Mouse (Mus musculus): Measurements from ENCODE around the gene Mast3. TPM values are rescaled to one million over a fixed set of nuclear protein-coding genes. Genes with fewer than 3 reads are reported as not detected.

Mast3 gene
- total RNA-seq, 2 experiments from 2014 or later, result 15.6 to 16.7 TPM

DNA sequence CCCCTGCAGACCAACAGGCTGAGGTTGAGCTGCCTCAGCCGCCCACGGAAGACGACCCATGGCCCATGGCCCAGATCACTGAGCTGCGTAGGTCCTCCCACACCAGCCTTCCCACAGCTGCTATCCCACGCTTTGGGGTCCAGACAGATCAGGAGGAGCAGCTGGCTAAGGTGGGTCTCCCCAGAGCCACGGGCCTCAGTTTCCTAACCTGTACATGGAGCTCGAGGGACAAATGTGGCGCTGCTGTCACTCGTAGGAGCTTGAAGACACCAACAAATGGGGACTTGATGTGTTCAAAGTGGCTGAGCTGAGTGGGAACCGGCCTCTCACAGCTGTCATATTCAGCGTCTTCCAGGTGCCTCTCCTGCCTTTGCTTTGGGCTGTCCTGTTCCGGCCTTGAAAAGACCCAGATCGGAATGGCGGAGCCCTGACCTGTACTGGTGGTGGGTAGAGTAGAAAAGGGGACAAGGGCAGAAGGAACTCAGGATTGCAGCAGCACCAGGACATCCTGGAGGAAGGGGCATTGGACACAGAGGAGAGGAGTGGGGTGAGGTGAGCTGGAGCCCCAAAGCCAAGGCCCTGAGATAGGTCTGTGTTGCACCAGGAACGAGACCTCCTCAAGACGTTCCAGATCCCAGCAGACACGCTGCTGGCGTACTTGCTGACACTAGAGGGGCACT, 57.5 kb downstream of the Mast3 start:
- DNase-seq (ENCODE audit: low spot score in 2 of 2), result no peak

DNA sequence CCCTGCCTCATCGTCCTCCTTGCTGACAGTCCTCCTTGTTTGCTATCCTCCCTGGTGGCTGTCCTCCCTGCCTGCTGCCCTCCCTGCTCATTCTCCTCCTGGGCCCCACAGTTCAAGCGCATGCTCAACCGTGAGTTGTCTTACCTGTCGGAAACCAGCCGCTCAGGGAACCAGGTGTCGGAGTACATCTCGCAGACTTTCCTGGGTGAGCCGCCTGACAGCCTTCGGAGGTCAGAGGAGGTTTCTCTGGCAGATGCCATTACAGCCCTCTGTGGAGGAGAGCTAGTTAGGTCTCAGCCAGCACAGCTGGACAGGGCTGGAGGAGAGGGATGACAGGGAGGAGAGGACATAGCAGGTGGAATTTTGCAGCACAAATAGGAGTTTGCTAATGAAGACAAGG, 58.2 kb downstream of the Mast3 start:
- no peak for DNase-seq (ENCODE audit: low spot score in 2 of 2)

DNA sequence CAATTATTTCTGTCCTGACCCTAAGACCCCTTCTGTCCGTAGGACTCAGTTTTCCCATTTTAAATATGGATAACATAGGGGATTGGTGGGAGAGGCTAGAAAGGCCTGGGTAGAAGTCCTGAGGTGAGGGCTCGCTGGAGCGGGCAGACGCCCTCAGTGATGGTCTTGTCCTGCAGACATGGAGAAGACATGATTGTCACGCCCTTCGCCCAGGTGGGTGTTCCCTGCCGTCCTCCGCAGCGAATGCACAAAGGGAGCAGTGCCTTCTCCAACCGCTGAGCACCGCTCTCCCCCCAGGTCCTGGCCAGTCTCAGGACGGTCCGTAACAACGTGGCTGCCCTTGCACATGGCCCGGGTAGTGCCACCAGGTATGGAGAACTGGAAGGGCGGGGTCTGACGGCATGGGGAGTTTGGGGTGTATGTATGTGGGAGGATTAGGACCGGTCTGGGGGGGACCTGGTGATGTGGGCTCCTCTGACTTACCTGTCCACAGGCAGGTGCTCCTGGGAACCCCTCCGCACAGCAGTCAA, 59.1 kb downstream of the Mast3 start:
- no peak for DNase-seq (ENCODE audit: low spot score in 2 of 2)

DNA sequence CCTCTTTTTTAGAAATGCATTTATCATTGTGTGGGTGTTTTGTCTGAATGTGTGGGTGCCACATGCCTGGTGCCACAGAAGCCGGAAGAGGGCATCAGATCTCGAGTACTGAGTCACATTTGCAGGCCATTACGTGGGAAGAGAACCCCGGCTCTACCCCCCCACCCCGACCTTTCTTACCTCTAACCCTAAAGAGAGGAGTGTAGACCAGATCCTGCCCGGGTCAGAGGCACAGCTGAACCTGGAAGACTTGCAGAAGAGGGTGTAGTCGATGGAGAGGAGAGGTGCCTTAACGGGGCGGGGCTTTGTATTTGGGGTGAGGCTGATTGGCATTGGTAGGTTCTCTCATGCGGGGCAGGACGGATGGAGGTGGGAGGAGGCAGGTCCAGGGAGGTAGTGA, 60.0 kb downstream of the Mast3 start:
- no peak for DNase-seq (ENCODE audit: low spot score in 2 of 2)

DNA sequence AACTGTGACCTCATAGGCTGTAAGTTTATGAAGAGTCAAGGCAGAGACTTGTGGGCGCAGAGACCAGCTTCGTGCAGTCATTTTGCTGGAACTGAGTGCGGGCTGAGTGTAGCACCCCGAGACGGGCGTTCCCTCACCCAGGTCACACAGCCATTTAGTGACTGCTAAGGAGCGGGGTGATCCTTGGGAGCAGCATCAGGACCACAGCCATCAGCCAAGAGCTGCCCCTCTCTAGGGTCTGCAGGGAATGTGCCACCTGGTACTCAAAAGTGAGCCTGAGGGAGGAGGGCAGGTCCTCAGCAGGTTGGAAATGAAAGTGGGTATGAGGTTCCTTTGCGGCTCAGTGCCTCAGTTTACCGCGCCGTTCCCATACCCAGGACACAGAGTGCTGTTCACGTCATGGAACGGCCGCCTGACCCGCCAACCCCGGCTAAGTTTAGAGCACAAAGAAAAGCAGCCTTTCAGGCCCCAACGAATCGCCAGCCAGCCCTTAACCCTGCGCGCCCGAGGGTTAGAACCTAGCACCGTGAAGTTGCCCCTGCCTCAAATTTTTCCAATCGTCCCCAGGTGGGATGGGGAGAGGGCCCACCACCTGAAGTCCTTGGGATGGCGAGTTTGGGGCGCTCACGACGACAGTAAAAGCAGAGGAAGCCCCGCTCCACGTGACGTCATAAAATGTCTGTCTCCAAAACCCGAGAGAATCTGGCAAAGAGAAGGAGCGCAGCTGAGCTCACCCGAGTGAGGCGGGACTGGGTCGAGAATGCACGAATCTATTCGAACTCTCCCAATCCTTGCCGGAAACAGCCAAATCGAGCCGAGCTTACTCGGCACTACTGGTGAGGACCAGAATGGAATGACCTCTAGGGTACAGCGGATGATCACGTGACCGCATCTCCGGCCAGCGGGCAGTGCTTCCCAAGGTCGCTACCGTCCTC, 60.9 kb downstream of the Mast3 start:
- DNase-seq (ENCODE audit: low spot score in 2 of 2), result peak; percentile 55 to 60

DNA sequence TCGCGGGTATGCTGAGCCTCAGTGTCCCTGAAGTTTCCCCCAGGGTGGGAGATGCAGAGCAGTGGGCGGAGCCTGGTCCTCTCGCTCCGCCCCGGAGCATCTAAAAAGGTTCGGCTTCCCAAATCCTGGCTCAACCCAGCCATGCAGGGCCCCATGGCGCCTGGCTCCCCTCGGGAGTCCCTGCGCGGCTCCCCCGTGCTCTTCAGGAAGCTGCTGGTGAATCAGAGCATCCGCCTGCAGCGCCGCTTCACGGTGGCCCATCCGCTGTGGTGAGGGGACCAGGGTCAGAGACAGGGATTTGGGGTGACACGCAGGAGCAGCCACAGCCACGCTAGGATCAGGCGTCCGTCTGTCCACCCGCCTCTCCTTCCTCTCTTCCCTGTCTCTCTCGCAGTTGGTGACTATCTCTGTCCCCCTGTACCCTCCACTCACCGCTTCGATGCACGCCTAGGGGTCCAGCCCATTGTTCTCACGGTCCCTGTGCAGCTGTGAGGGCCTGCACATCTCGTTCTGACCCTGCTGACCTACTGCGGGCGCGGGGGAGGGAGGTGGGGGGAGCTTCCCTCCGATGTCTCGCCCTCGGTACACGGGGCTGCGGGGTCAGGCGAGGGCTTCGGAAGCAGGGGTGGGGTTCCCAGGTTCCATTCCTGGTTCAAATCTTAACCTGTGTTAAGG, 61.7 kb downstream of the Mast3 start:
- DNase-seq (ENCODE audit: low spot score in 2 of 2), result no peak

DNA sequence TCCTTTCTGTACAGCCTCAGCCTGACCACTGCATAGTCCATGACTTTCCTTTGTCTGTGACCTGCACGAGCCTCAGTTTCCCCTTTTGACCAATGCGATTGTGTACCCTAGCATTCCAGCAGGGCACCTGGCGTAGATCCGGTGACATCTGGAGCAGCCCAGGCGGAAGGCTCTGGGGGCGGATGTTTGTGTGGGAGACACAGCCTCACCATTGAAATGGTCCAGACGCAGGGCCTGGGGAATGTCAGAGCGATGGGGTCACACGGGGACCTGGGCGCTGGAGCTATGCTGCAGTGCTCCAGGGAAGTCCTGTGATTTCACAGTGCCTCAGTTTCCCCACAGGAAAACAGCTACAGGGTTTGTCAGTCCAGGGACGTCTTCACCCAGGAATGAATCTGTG, 62.7 kb downstream of the Mast3 start:
- no peak for DNase-seq (ENCODE audit: low spot score in 2 of 2)

DNA sequence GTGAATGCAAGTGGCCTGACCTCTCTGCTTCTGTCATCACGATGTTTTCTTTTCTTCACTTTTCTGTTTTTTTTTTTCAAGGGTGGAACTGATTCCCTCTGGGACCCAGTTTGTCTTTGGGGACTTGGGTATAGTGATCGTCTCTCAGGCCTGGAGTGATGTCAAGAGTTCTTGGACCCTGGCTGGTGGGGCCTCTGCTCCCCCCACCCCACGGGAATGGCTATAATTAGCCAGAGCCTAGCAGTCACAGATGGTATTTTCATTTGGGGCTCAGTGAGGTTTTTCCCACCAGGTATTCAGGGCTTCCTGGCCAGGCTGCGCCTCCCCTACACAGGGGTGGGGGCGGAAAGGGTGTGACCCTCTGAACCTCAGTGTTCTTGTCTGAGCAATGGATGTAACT, 63.2 kb downstream of the Mast3 start:
- no peak for DNase-seq (ENCODE audit: low spot score in 2 of 2)

DNA sequence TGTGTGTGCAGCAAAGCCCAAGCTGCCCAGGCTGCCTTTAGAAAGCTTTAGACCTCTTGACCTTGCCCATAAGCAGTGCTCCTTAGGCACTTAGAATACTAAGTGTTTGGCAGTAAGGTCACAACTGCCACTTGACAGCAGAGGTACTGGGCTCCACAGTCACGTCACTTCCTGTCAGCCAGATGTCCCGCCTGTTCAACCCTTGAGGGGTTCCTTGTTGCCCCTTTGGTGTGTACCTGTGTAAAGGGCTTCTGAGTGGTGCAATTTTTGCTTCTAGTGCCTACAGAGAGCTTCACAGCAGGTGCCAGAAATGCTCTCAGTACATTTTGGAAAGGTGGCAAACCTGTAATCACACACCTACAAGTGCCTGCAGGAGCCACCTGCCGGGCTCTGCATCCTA, 66.6 kb downstream of the Mast3 start:
- no peak for DNase-seq (ENCODE audit: low spot score in 2 of 2)

DNA sequence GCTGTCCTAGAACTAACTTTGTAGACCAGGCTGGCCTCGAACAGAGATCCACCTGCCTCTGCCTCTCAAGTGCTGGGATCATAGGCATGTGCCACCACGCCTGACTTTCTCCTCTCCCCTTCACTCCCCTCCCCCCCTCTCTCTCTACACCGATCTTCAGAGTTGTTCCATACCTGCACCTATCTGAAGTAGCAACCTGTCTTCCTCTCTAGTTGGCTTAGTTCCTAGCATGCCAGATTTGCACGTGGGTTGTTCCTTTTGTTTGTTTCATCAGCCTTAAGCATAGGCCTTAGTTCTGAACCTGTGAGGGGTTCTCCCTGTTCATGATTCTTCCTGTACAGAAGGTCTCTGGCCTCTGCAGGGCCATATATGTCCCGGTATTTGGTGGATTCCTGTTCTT, 67.1 kb downstream of the Mast3 start:
- no peak for DNase-seq (ENCODE audit: low spot score in 2 of 2)

DNA sequence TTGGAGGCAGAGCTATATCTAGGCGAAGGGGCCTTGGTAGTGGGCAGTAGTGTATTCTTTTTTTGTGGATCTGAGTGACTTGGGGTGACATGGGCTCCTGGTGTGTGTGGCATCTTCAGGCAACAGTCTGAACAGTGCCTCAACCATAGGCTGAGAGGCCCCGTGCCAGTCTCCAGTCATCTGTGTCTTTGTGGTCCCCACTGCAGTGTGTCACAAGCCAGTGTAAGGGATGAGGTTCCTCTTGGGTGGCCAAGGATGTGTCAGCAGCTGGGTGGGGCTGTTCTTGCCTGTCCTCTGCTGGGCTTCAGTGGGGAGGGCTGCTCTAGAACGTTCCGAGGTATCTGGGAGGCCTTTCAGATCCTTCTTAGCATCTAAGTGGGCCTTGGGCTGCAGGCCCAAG, 73.9 kb downstream of the Mast3 start:
- no peak for DNase-seq (ENCODE audit: low spot score in 2 of 2)

DNA sequence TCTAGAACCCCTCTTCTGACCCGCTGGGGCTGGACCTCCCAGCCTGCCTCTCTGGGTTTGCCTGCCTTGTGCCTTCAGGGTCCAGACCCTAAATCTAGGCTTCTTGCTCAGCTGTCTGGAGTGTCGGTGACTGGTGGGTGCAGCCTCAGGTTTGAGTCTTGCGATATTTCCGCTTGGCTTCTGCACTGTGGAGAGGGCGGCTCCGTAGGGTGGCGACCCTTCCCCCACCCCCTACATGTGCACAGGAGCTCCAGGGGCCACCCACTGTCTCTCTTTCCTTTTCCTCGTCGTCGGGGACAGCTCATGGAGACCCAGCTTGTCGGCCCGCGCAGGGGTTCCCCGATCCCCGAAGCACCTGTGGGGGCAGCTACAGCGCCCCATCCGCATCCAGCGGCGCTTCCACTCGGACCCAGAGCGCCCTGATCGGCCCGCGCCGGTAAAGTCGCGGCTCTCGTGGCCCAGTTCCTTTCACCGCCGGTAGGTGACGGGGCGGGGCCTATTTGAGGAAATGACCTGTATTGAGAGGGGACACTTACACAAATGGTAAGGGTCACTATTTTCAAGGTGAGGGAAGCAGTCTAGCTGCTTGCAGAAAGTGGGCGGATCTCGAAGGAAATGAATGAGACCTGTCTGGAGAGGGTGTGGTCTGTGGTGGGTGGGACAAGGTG, 74.9 kb downstream of the Mast3 start:
- no peak for DNase-seq (ENCODE audit: low spot score in 2 of 2)

Small RNAs within 50 kb of the gene (microRNA-seq; reads per million reads assigned to microRNA genes)
- 1.8 to 3.3 reads per million in 2 experiments for gene Mir7240 (ENCODE audit: borderline number of aligned reads in 2 of 2)

Other genes with a start within 250 kb of the Mast3 start
- 100 to 1,000 TPM; 115 to 165 TPM for gene Isyna1, start 210.7 kb downstream of the Mast3 start, total RNA-seq (2021)
- 10 to 100 TPM; 78.5 to 86.9 TPM for gene Ssbp4, start 196.2 kb downstream of the Mast3 start, total RNA-seq (2021)
- 1 to 10 TPM; 1.4 to 3.0 TPM for gene Lrrc25, start 188.9 kb downstream of the Mast3 start, total RNA-seq (2021)
- 1 to 10 TPM; 2.2 to 6.4 TPM for gene Gdf15, start 172.6 kb downstream of the Mast3 start, total RNA-seq (2021)
- gene Pgpep1, start 144.7 kb downstream of the Mast3 start, total RNA-seq (2021), result 100 to 1,000 TPM; 101 to 153 TPM
- gene Lsm4, start 131.8 kb downstream of the Mast3 start, total RNA-seq (2021), result 10 to 100 TPM; 73.2 to 75.9 TPM
- 100 to 1,000 TPM; 228 to 252 TPM for gene Jund, start 106.1 kb downstream of the Mast3 start, total RNA-seq (2021)
- under 1 TPM in 1 of 2 experiments, not detected in 1; 0.10 TPM for gene Iqcn, start 101.6 kb downstream of the Mast3 start, total RNA-seq (2021)
- under 1 TPM in 1 of 2 experiments, not detected in 1; 0.53 TPM for gene Gm3336, start 86.5 kb downstream of the Mast3 start, total RNA-seq (2021)
- under 1 TPM; 0.42 to 0.86 TPM for gene Pde4c, start 81.3 kb downstream of the Mast3 start, total RNA-seq (2021)
- gene Rab3a, start 50.4 kb downstream of the Mast3 start, total RNA-seq (2021), result 10 to 100 TPM; 52.4 to 60.4 TPM
- gene Mpv17l2, start 44.1 kb downstream of the Mast3 start, total RNA-seq (2021), result 100 to 1,000 TPM in 1 of 2 experiments, 10 to 100 TPM in 1; 94.9 to 120 TPM
- 10 to 100 TPM; 30.5 to 36.5 TPM for gene Pik3r2, start 28.3 kb downstream of the Mast3 start, total RNA-seq (2021)
- under 1 TPM; 0.66 to 0.77 TPM for gene Il12rb1, start 3.4 kb upstream of the Mast3 start, total RNA-seq (2021)
- 1 to 10 TPM; 8.3 to 8.7 TPM for gene Arrdc2, start 34.7 kb upstream of the Mast3 start, total RNA-seq (2021)
- 1 to 10 TPM; 2.2 to 2.8 TPM for gene Kcnn1, start 58.2 kb upstream of the Mast3 start, total RNA-seq (2021)
- 10 to 100 TPM; 58.9 to 59.3 TPM for gene Ccdc124, start 68.9 kb upstream of the Mast3 start, total RNA-seq (2021)
- not detected for gene Slc5a5, start 87.7 kb upstream of the Mast3 start, total RNA-seq (2021)
- gene Rpl18a, start 92.4 kb upstream of the Mast3 start, total RNA-seq (2021), result 1,000 to 10,000 TPM; 1,253 to 1,401 TPM
- gene Map1s, start 100.9 kb upstream of the Mast3 start, total RNA-seq (2021), result 10 to 100 TPM; 34.3 to 39.5 TPM